Mouse (Mus musculus) gastrocnemius, adult 18-20 months (tissue): ENCODE data around the gene Rab3ip. TPM values are rescaled to one million over a fixed set of nuclear protein-coding genes. Genes with fewer than 3 reads are reported as not detected.

ENCODE experiments used
- DNase-seq: peaks from one replicate; pipeline ENCODE4 v3.0.0; 2021; ENCODE audit warnings: low spot score
- total RNA-seq, 2 experiments: library from RNA; stranded (reverse); gene quantifications; 2 replicates each; pipeline ENCODE4 v1.2.3; 2021

The Rab3ip gene
- total RNA-seq, 2 experiments from 2014 or later: 29.9 to 33.8 TPM

DNA sequence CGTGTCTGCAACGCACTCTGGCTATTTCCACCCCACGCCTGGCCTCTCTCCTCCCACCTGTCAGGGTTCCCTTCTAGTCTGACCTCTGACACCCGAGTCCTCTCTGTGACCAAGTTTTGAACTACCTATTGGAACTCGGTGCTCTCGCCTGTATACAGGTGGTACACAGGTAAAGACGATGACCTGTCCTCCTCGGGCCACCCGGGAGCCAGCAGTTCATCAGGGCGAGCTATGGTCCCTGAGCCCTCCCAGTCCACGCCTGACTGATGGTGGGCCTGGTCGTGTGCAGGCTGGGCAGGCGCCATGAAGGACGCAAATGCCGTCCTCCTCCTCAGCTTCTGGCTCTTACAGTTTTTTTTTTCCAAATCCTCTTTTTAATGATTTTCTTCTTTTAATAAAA, 29.2 kb downstream of the Rab3ip start:
- no peak for DNase-seq

GRCm38 (mm10) chr10:116920641-116921040, 29.9 kb downstream of the Rab3ip start:
- no peak for DNase-seq

DNA sequence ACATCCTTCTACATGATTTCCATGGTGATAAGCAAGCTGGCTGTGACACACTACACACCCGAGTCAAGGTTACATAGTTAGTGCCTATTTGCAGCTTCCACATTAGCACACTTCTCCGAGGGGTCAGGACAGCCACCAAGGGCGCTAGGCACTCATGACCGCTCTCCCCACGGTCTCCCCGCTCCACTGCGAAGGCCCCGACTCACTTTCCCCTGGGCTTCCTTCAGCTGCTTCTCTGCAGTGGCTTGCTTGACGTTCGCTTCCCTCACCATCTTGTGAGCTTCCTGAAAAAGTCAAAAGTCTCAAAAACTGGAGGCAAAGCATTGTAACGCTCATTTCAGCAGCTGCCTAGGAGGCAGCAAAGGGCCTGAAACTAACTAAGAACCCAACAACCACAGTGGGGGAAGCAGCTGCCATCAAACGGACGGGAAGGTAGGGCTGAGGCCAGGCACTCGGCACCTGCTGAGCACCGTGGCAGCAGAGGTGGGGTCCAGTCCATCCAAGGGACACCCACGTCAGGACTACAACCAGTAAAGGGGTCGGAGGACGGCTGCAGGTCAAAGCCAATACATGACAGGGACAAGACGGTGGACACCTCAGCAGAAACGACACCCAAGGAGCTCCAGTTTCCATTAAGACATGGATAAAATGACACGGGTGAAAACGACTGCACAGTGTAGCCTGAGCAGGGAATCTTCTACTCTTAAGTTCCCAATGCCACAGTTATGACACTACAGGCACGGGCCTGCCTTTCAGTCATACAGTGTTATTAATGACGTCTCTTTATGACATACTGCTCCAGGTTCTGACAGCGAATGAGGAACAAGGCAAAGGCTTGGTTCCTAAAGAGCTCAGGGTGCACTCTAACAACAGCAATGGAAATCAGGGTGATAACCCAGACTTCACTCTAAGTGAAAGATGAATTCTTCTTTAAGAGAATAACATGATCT, 30.9 kb downstream of the Rab3ip start:
- DNase-seq: no peak

- DNase-seq: no peak
Measured at GRCm38 (mm10) chr10:116916581-116916980, 34.0 kb downstream of the Rab3ip start.

GRCm38 (mm10) chr10:116915286-116915685, 35.3 kb downstream of the Rab3ip start:
- DNase-seq: no peak

GRCm38 (mm10) chr10:116914586-116914985, 36.0 kb downstream of the Rab3ip start:
- no peak for DNase-seq

GRCm38 (mm10) chr10:116913647-116914273, 36.8 kb downstream of the Rab3ip start:
- DNase-seq: no peak

DNA sequence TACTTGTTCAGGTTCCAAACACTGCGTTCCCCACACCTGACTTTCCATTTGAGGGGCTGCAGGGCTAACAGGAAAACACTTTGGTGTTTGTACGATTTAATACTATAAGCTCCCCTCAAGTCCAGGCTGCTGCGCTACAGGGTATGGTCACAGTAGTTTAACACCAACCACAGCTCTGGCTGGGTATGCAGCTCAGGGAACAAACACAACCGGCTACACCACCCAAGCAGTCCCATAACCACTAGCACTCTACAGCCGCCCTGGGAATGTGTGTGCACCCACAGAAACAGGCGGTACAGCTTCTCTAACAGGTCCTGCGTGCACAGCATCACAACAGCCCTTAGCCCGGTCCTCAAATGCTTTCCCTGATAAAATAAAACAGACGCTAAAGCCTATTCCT, 37.7 kb downstream of the Rab3ip start:
- no peak for DNase-seq

DNA sequence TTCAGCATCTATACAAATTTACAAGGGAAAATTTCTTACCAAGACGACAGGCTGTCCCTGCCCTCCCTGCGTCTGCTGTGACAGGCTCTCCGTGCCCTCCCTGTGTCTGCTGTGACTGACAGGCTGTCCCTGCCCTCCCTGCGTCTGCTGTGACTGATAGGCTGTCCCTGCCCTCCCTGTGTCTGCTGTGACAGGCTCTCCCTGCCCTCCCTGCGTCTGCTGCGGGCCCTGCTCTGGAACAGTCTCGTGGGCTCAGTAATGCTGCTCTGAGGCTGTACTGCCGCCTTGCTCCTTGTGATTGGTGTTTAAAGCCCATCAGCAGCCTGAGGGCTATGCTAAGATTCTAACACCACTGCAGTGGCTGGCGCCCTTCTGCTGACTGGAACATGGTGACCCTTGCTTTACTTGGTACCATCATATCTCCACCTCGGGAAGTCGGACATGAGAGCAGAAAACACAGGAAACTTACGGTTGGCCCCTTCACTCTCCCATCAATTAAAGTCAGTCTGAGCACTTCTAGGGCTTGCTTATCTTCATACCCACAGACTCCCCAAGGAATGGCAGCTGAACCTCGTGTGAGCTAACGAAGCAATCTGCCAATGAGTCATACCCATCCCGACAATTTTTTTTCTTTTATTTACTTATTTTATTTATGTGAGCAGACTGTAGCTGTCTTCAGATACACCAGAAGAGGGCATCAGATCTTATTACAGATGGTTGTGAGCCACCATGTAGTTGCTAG, 41.5 kb downstream of the Rab3ip start:
- no peak for DNase-seq

DNA sequence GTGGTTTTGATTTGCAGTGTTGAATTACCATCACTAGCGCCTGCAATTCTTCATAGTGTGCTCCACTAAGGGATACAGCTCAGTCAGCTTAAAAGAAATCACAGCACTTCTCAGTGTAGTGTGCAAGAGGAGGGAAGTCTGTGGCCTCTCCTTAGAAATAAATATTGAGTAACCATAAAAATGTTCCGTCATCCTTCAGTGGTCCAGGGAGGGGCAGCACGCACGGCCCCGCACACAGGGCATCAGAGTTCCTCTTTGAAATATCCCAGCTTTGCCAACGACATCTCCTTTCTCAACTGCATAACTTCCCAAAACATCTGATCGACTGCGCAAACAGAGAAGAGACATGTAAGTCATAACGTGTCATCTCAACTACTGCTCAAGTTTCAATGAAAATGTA, 43.8 kb downstream of the Rab3ip start:
- no peak for DNase-seq

DNA sequence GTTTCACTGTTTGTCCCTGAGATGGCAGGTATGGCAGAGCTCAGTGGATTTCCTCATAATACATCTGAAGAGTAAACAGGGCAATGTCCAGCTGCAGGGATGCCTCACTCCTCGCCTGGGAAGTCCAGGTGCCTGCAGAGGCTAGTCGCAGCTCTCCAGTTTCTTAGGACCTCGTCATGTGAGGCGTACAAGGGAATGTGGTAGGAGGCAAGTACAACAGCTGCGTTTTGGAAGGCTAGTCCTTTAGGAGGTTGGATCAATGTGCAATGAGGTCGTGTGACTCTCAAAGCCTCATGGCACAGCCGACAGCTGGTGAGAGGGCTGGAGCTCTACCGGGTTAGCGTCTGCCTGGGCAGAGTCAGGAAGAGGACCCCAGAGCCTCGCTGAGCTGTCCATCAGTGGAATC, 46.1 kb downstream of the Rab3ip start:
- no peak for DNase-seq

GRCm38 (mm10) chr10:116896336-116897177, 54.0 kb downstream of the Rab3ip start, which contains the start of gene Myrfl:
TSS of gene Myrfl (minus strand) at chr10:116896919.
- DNase-seq: no peak

- DNase-seq: no peak
Measured at GRCm38 (mm10) chr10:116895108-116895833, 55.3 kb downstream of the Rab3ip start.

GRCm38 (mm10) chr10:116894540-116894939, 56.0 kb downstream of the Rab3ip start:
- DNase-seq: no peak

GRCm38 (mm10) chr10:116893753-116894152, 56.8 kb downstream of the Rab3ip start:
- peak; percentile 17 for DNase-seq

- no peak for DNase-seq
Measured at GRCm38 (mm10) chr10:116890587-116890986, 60.0 kb downstream of the Rab3ip start.

DNA sequence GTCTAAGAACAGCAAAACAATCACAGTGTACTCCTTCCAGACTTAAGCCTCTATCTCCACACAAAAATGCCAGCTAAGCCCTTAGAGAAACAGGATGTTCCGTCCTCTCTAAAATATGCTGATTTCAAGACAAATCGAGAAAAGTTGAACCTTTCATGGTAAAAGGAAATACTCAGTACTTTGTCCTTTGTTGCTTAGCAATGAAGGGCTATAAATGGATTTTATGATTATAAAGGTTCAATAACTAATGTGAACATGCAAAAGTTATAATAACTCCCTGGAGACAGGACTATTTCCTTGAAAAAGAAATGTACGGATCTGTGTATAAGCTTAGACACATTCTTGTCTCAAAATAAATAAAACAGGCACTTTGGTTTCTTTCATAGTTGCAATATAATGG, 66.0 kb downstream of the Rab3ip start:
- no peak for DNase-seq

GRCm38 (mm10) chr10:116883531-116883930, 67.0 kb downstream of the Rab3ip start:
- no peak for DNase-seq

DNA sequence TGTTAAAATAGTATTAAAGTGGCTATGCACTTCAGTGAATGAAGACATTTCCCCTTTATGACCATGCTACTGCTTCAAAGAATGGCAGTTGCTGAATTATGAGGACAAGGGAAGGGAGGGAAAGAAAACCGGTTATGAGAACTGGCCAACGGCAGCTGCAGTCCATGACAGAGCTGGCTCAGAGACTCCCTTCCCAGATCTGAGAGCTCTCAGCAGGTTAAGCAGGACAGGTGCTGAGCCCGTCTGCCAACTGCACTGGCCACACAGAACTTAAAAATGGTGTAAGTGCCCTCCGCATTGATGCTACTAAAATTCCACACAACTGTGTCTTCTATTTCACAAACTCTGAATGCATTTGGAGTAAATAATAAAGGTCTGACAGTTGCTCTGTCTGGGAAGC, 73.1 kb downstream of the Rab3ip start:
- DNase-seq: no peak

DNA sequence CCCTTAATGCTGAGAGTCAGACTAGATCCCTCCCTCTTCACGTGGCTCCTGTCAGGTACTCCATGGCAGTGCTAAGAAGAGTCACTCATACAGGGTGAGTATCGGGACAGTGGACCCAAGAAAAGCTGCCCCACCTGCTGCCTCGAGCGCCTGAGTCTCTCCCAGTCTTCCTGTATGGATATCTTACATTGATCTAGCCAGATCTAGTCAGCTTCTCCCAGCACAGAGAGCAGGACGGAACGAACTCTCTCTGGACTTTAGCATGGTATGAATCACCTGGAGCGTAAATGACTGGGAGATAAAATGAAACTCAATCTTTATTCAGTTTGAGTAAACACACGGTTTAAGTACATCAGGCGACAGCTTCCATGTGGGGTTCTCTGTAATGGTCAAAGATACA, 76.1 kb downstream of the Rab3ip start:
- DNase-seq: no peak
